Mouse (Mus musculus) urinary bladder, postnatal 25 days (tissue): Measurements from ENCODE around the gene Olfr709-ps1.
"Not testable (repeated sequence)": the region's sequence is repeated elsewhere in the genome, so short reads cannot be mapped to it uniquely, and the experiment has no call there.

Experiments
- DNase-seq: peaks from one replicate; pipeline ENCODE4 v3.0.0; 2022; ENCODE audit warnings: low spot score

Gene Olfr709-ps1

DNA sequence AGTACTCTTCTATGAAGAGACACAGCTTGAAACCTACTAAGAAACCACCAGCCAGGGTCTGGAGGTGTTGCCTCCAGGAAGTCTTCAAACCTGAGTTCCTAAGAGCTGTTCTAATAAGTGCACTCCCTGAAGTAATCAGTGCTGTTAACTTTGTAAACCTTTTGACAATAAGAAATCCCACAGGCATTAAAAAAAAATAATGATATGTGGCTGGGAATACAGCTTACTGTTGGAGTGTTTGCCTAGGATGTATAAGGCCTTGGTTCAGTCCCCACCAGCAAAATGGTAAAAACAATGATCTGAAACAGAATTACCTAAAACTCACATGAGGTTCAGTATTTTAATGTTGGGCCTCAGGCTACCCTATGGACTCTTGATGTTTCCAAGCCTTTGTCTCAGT, at the start of gene Olfr709-ps1:
Gene Olfr709-ps1, minus strand, starts transcription at position 101 of the 400 bp plus-strand sequence.
- DNase-seq: no peak

DNA sequence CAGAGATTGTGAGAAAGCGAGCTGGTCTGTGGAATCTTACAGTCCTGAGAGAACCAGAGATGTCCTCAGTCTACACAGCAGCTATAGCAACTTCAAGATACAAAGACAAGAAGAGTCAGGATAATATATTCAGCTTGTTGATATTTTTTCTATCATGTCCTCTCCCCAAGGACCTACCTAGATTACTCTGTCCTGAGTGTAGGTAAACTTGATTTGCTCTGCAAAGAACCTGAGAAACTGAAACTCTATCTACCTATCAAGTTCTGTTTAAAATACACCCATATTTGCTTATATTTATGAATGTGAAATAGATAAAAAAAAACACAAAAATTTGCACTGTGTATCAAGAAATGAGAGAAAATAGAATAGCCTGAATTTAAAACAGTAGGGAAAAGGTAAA, 43.3 kb upstream of the Olfr709-ps1 start, which contains the start of gene Olfr711:
Gene Olfr711, minus strand, starts transcription at position 101 of the 400 bp plus-strand sequence.
- DNase-seq: no peak

- DNase-seq: not testable (repeated sequence)
These were observed 35.5 kb upstream of the Olfr709-ps1 start for GRCm38 (mm10) chr7:106967503-106967902.

DNA sequence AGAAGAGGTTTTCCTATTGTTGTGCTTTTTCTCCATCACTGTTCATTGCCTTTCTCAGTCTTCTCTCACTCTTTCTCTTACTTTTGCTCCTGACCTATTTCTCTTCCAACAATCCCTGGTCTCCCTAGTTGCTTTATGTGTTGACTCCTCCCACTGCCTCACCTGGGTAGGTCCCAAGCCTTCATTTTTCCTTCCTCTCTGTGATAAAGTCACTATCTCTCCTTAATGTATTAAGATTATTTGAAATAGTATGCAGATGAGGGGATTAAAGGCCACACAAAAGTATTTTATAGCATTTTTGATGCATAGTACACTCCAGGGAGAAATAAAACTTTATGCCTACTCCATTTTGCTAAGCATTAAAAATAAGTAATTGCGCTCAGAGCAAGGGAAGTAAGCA, 31.8 kb upstream of the Olfr709-ps1 start, which contains the start of gene Olfr6:
Gene Olfr6, minus strand, starts transcription at position 101 of the 400 bp plus-strand sequence.
- no peak for DNase-seq

DNA sequence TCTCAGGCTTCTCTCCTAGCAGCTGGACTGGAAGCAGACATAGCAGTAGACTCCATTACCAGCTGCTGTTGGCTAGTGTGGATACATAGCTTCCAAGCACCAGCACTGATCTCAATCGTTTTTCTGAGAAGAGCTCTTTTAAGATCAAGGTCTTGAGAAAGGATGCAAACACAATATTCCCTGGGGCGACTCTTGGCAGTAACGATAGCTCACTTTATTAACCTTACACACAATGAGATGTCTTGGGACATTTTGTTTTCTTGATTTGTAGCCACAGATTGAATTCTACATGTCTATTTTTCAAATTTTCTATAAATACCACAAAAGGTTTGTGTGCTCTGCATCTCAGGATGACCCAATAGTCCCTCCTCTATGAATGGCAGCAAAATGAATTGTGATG, 16.2 kb upstream of the Olfr709-ps1 start, which contains the start of gene Olfr710:
Gene Olfr710, minus strand, starts transcription at position 101 of the 400 bp plus-strand sequence.
- no peak for DNase-seq

DNA sequence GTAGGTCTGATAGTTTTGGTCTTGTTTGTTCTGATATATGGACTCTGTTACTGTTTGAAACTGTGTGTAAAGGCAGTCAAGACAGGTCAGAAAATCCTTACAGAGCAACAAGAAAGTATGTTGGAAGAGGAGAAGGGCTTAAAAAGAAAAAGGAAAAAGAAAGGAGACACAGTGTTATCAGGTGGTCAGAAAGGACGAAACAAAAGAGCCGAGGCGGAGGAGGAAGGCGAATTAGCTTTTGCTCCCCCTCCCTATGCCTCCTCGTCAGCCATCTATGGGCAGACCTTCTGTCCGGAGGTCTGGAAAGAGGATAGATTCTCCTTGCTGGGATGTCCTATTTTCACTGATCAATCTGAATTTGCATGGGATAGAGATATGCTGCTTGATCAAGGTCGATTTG, 11.1 kb downstream of the Olfr709-ps1 start:
- not testable (repeated sequence) for DNase-seq

DNA sequence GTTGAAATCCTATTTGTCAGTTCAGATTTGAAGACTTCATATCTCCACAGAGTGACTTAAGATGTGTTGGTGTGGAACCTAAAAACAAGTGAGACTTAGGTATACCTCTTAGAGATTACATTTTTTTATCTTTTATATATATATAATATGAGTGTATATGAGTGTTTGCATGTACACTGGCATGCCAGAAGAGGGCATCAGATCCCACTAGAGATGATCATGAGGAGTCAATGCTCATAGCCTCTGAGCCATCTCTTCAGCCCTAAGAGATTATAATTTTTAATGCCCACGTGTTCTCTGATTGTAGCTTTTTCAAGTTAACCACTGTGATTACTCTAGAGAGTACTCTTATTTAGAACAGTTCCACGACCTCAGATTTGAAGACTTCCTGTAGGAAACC, 24.3 kb downstream of the Olfr709-ps1 start, which contains the start of gene Olfr1532-ps1:
Gene Olfr1532-ps1, plus strand, starts transcription at position 326 of the 400 bp plus-strand sequence.
- no peak for DNase-seq

- DNase-seq: not testable (repeated sequence)
These were observed 30.9 kb downstream of the Olfr709-ps1 start, which contains the start of gene Olfr707 for GRCm38 (mm10) chr7:106901141-106901540. Olfr707 (minus strand) TSS chr7:106901241.

DNA sequence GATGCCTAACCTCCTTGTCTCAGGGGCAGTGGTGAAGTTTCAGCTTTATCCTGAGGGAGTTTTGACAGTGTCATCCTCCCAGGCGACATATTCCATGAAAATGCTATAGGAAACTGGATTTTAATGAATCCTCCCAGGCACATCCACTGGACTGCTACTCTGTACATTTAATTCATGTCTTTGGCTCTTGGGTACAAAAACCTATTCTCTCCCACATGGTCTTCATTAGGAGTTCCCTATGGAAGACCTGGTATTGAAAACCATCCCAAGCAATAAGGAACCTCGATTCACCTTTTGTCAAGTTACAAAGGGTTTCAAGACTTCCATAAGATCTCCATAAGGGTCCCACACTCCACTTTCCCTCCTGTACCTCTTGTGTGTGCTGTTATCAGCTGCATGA, 44.0 kb downstream of the Olfr709-ps1 start, which contains the start of gene Olfr706:
Gene Olfr706, minus strand, starts transcription at position 101 of the 400 bp plus-strand sequence.
- no peak for DNase-seq

DNA sequence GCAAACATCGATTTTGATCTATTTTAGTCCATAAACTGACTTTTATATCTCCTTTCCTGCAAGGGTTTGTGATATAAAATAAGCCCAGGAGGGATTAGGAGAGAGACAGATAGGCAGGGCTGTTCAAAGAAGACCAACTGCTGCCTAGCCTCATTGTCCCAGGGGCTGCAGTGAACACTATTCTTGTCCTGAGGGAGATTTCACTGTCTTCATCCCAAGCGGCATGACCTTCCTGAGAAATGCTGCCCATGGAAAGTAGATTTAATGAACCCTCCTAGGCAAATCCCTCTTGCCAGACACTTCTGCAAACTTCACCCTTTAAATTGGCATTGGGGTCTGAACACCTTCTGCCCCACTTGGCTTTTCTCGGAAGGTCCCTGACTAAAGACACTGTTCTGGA, 55.2 kb downstream of the Olfr709-ps1 start, which contains the start of gene Olfr705:
Gene Olfr705, minus strand, starts transcription at position 101 of the 400 bp plus-strand sequence.
- DNase-seq: no peak
